Mouse (Mus musculus): ENCODE data around the gene Vti1a.

- TF ChIP-seq CTCF (IDR thresholded peaks at IDR 0.05; ENCODE audit: low read depth) (no peak), EP300 (optimal IDR thresholded peaks at IDR 0.05) (no peak)
Observed at GRCm38 (mm10) chr19:55588948-55589896, 273.1 kb downstream of the Vti1a start.

Data from stomach, postnatal 0 days (tissue).